Mouse (Mus musculus) liver, adult (tissue): ENCODE data around the gene 4930558K02Rik.

Source experiments
- GATA4 ChIP-seq: IDR thresholded peaks from 2 replicates; pipeline ENCODE4 v1.6.1; 2014; ENCODE audit warnings: mild to moderate bottlenecking, low read length; ENCODE audit not compliant: insufficient replicate concordance

4930558K02Rik gene

DNA sequence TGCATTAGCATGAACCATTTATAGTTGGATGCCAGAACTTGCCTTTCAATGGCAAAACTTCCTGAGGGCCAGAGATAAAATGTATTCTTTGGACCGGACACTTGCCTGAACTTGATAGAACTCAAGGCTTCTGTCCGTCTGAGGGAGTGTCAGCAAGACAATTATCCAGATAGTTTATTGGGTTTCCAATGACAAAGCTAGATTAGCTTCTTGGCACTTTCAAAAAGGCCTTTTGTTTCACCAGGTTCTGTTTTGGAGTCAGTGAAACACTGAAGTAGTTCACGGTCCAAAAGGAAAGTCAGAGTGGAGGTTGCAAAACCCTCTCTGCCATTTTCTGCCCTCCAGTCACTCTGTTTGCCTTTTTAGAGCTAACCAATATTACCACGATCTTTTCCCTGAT lies 48.1 kb downstream of the 4930558K02Rik start:
- no peak for TF ChIP-seq GATA4

- TF ChIP-seq GATA4 = no peak
Observed at GRCm38 (mm10) chr1:161927976-161928375, 51.5 kb downstream of the 4930558K02Rik start.

- no peak for TF ChIP-seq GATA4
Observed at GRCm38 (mm10) chr1:161925281-161925805, 54.1 kb downstream of the 4930558K02Rik start.

- no peak for TF ChIP-seq GATA4
Observed at GRCm38 (mm10) chr1:161924321-161924720, 55.1 kb downstream of the 4930558K02Rik start.

GRCm38 (mm10) chr1:161921928-161922327 lies 57.5 kb downstream of the 4930558K02Rik start:
- TF ChIP-seq GATA4 = no peak

- TF ChIP-seq GATA4 = no peak
Observed at GRCm38 (mm10) chr1:161920475-161921454, 58.7 kb downstream of the 4930558K02Rik start.

- TF ChIP-seq GATA4 = no peak
Observed at GRCm38 (mm10) chr1:161919594-161919993, 59.8 kb downstream of the 4930558K02Rik start.

- no peak for TF ChIP-seq GATA4
Observed at GRCm38 (mm10) chr1:161918682-161919372, 60.6 kb downstream of the 4930558K02Rik start.

DNA sequence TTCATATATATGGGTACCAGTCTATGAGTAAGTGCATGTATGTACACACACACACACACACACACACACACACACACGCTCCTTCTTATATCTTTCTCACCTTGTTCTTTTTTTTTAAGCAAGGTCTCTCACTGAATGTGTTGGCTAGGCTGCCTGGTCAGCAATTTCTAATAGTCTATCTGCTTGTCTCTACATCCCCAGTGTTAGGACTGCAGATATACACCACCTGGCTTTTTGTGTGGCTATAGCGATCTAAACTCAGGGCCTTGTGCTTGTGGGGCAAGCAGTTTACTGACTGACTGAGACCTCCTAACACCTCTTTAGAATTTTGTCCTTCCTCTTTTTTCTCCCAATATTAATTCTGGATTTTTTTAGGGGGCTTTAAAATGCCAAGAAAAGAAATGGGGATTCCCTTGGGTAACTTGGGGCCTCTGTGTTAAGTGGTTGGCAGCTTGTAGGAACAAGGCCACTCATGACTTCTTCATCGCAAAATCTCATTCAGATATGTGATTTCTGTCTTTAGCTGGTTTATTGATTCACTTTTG lies 61.4 kb downstream of the 4930558K02Rik start:
- no peak for TF ChIP-seq GATA4

DNA sequence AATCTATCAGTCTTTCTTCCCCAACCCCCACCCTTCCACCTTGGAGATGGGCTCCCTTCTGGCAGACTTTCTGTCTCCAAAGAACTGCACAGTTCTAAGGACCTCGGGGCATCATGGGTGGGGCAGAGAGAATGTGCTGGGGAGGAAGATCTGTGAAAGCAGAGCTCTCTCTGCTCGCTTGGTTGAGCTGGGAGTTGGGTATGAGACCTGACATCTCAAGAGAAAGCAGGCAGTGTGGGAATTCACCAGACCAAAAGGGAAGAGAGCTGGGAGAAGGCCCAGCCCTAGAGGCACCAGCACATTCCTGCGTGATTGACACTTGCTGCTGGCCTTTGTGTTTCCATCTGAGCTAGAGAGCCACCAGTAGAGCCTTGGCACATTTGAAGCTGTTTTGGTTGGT lies 63.4 kb downstream of the 4930558K02Rik start:
- no peak for TF ChIP-seq GATA4

DNA sequence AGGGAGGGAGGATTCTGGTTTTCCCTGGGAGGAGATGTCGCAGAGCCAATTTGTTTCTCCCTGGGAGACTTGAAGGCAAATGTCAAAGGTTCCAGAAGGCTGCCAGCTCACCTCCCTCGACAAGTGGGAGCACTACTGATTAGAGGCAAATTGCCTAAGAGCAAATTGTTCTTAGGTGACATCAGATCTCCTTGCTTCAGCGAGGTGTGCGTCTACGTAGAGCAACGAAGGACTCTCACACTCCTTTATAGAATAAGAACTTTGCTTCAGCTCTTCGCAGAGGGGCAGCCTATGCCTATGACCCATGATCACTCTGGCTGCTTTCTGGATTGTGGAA lies 65.8 kb downstream of the 4930558K02Rik start:
- no peak for TF ChIP-seq GATA4

DNA sequence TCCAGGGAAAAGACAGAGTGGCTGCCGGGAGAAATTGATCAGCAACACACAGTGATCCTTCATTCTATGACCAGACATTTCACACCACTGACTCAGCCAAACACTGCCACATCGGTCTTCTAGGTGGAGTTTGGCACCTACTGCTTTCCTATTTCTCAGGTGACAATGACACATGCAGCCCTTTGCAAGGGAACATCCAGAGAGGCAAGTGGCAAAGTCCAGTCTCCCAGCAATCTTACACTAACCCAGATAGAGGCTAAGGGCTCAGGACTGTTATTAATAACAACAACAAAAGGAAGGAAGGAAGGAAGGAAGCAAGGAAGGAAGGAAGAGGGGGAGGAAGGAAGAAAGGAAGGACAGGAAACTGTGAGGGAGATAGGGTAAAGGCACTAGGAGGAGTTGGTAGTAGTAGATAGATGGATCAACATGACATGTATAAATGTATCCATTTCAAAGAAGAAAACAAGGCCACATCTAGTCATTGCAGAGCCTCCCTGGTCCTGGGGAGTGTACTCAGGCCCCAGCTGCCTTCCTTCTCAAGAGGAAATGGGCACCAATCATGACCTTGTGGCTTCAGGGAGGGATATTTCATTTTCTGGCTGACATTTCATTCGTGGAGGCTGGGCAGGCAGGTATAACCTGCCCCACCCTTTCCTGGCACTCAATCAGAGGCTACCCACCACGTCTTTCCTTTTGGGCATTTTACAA lies 66.3 kb downstream of the 4930558K02Rik start:
- no peak for TF ChIP-seq GATA4

GRCm38 (mm10) chr1:161909074-161909473 lies 70.4 kb downstream of the 4930558K02Rik start:
- TF ChIP-seq GATA4 = no peak

- no peak for TF ChIP-seq GATA4
Observed at GRCm38 (mm10) chr1:161907795-161908457, 71.5 kb downstream of the 4930558K02Rik start.
